ENCODE assay signal across 11 mouse cellular contexts in genomic region chr5:122070963-122071800, GRCm38 (mm10). TPM values are rescaled to one million over a fixed set of nuclear protein-coding genes. Genes with fewer than 3 reads are reported as not detected.
DNase-seq lines count a peak whose midpoint lies in the region; ATAC-seq and TF ChIP-seq lines count a peak whose summit lies in the region.
"Had no signal": no experiment of that assay in that cellular context is flagged by ENCODE, and none has a peak within 500 bp of the region (broad histone marks: within the 10 kb centered on the region; RNA-seq: fewer than 3 reads in every experiment).

No protein-coding gene starts in this region.

- peak; percentile 70 for DNase-seq in adrenal gland, adult 2 months
- DNase-seq in adrenal gland, postnatal 4 days (ENCODE audit: low spot score in 2 of 2): no peak
- DNase-seq in liver: no peak
- DNase-seq in heart, embryonic 10.5 days (ENCODE audit: low spot score): peak; percentile 92
- DNase-seq in urinary bladder, postnatal 36 days (ENCODE audit: low spot score in 2 of 2): no peak
- DNase-seq: lung, postnatal 14 days had no signal

- H3K4me3 ChIP-seq in liver, embryonic 12.5 days: no peak overlapping the region
- no peak overlapping the region for H3K4me3 ChIP-seq in heart, embryonic 10.5 days
- no peak overlapping the region for H3K4me3 ChIP-seq in myocyte
- H3K4me3 ChIP-seq: embryonic facial prominence, embryonic 12.5 days; stomach, embryonic 15.5 days had no signal

- TF ChIP-seq POLR2A in myocyte (IDR thresholded peaks at IDR 0.05; ENCODE audit: insufficient read length, low read depth): no peak

- no peak overlapping the region for H3ac ChIP-seq in myocyte (ENCODE audit: control insufficient read depth, insufficient read length)

- no peak overlapping the region for H3K4me2 ChIP-seq in liver, embryonic 12.5 days
- peak overlapping the region; percentile 30 for H3K4me2 ChIP-seq in myocyte (ENCODE audit: low read depth)
- H3K4me2 ChIP-seq: embryonic facial prominence, embryonic 12.5 days; stomach, embryonic 15.5 days had no signal

- no peaks in the 10 kb centered on the region for H3K9me3 ChIP-seq in liver, embryonic 12.5 days (replicated peaks)
- no peaks in the 10 kb centered on the region for H3K9me3 ChIP-seq in heart, embryonic 10.5 days
- H3K9me3 ChIP-seq: embryonic facial prominence, embryonic 12.5 days; stomach, embryonic 15.5 days had no signal

- H3K27me3 ChIP-seq in liver, embryonic 12.5 days (replicated peaks): no peaks in the 10 kb centered on the region
- H3K27me3 ChIP-seq in heart, embryonic 10.5 days (ENCODE audit: insufficient read depth, poor library complexity, severe bottlenecking): no peaks in the 10 kb centered on the region
- peaks cover 74% of the 10 kb centered on the region for H3K27me3 ChIP-seq in myocyte (ENCODE audit: control insufficient read depth, insufficient read depth, insufficient read length)
- H3K27me3 ChIP-seq: stomach, embryonic 15.5 days had no signal

- WGBS in liver, embryonic 12.5 days (ENCODE audit: insufficient replicate concordance): 64% methylated on average over 16 of the region's 16 CpGs
- 47% methylated on average over 16 of the region's 16 CpGs for WGBS in heart, embryonic 10.5 days

- no peaks in the 10 kb centered on the region for H3K79me2 ChIP-seq in myocyte (ENCODE audit: control insufficient read depth, insufficient read depth)

- no peaks in the 10 kb centered on the region for H3K36me3 ChIP-seq in liver, embryonic 12.5 days
- H3K36me3 ChIP-seq in heart, embryonic 10.5 days: no peaks in the 10 kb centered on the region
- H3K36me3 ChIP-seq in myocyte (ENCODE audit: control insufficient read depth, insufficient read depth): no peaks in the 10 kb centered on the region
- H3K36me3 ChIP-seq: embryonic facial prominence, embryonic 12.5 days; stomach, embryonic 15.5 days had no signal

- peak; percentile 13; the same call in 1 of the 2 replicates for ATAC-seq in liver, embryonic 12.5 days
- ATAC-seq in cerebellum, adult (ENCODE audit: insufficient number of reproducible peaks, low FRiP score, low TSS enrichment): no peak

- no peaks in the 10 kb centered on the region for H3K4me1 ChIP-seq in liver, embryonic 12.5 days
- H3K4me1 ChIP-seq in heart, embryonic 10.5 days: peaks cover 37% of the 10 kb centered on the region
- H3K4me1 ChIP-seq: embryonic facial prominence, embryonic 12.5 days had no signal

- H3K9ac ChIP-seq in liver, embryonic 12.5 days: no peak overlapping the region
- H3K9ac ChIP-seq: embryonic facial prominence, embryonic 12.5 days; stomach, embryonic 15.5 days had no signal

- no peak overlapping the region for H3K27ac ChIP-seq in liver, embryonic 12.5 days
- peak overlapping the region; percentile 91 for H3K27ac ChIP-seq in heart, embryonic 10.5 days
- H3K27ac ChIP-seq: embryonic facial prominence, embryonic 12.5 days; stomach, embryonic 15.5 days had no signal

TF ChIP-seq in myocyte, 11 proteins besides CTCF, POLR2A, EP300 and RAD21:
- TF ChIP-seq E2F4 (IDR thresholded peaks at IDR 0.05; ENCODE audit: insufficient read depth): no peak
- peak in 2 of 3 experiments; percentile 75 to 90 for TF ChIP-seq MYOG (IDR thresholded peaks at IDR 0.05; ENCODE audit: control insufficient read depth in 1 of 3, insufficient read depth in 1 of 3, insufficient read length in 2 of 3, low read depth in 2 of 3)
- TF ChIP-seq MYOD1 (IDR thresholded peaks at IDR 0.05; ENCODE audit: control insufficient read depth in 1 of 3, insufficient read length in 2 of 3, low read depth in 2 of 3): peak in 2 of 3 experiments; percentile 20 to 67

RNA-seq across cellular contexts. Expression of gene Cux2, which starts 21.3 kb away (rescaled TPM):
- total RNA-seq in adrenal gland, adult 2 months (2021): 10 to 100 TPM; 14.4 to 22.0 TPM
- 32.2 and 37.6 TPM in 2 replicates for polyA plus RNA-seq in adrenal gland, adult 2 months (2012; rRNA removed)
- total RNA-seq in adrenal gland, postnatal 4 days (2021): 10 to 100 TPM; 37.5 to 37.8 TPM
- 2.5 and 2.7 TPM in 2 replicates for polyA plus RNA-seq in liver, embryonic 12.5 days (2016; fragmentation: Nextera tagmentation; extraction: Ambion mirVana)
- polyA plus RNA-seq in heart, embryonic 10.5 days (2016; fragmentation: Nextera tagmentation; extraction: Ambion mirVana): 6.6 and 8.0 TPM in 2 replicates
- 0.62 TPM for polyA plus RNA-seq in myocyte (2012; fragmentation: generic; extraction: Trizol)

RNA-seq across cellular contexts. Expression of gene Myl2, which starts 29.6 kb away (rescaled TPM):
- not detected for total RNA-seq in adrenal gland, adult 2 months (2021)
- not detected in 2 replicates for polyA plus RNA-seq in adrenal gland, adult 2 months (2012; rRNA removed)
- 10 to 100 TPM in 1 of 2 experiments, 1 to 10 TPM in 1; 4.8 to 30.3 TPM for total RNA-seq in adrenal gland, postnatal 4 days (2021)
- 0.35 and 2.5 TPM in 2 replicates for polyA plus RNA-seq in liver, embryonic 12.5 days (2016; fragmentation: Nextera tagmentation; extraction: Ambion mirVana)
- 3,021 and 6,084 TPM in 2 replicates for polyA plus RNA-seq in heart, embryonic 10.5 days (2016; fragmentation: Nextera tagmentation; extraction: Ambion mirVana)
- polyA plus RNA-seq in myocyte (2012; fragmentation: generic; extraction: Trizol): 3.3 TPM

Comparison
In these comparisons a context has a peak if more than half of its experiments do, and no peak if none do; other contexts are left out.
1. DNase-seq: peak in adrenal gland, adult 2 months (single experiment) and heart, embryonic 10.5 days (single experiment); none in adrenal gland, postnatal 4 days (0 of 2), liver (single experiment) and urinary bladder, postnatal 36 days (0 of 2).
2. RNA of gene Myl2, which starts 29.6 kb away (polyA plus RNA-seq): 3,021 to 6,084 TPM in heart, embryonic 10.5 days; 3.3 TPM in myocyte (single experiment), 0.35 to 2.5 TPM in liver, embryonic 12.5 days and not detected in adrenal gland, adult 2 months; every median in the first group is over 100 times any median in the second.